Mouse (Mus musculus) naive thymus-derived CD4-positive, alpha-beta T cell, adult 2 months (primary cell): Measurements from ENCODE around the gene Tmem256.

ENCODE experiments used
- DNase-seq: peaks from one replicate; pipeline ENCODE4 v3.0.0-alpha.2; 2011; ENCODE audit warnings: low read depth

Tmem256 gene

DNA sequence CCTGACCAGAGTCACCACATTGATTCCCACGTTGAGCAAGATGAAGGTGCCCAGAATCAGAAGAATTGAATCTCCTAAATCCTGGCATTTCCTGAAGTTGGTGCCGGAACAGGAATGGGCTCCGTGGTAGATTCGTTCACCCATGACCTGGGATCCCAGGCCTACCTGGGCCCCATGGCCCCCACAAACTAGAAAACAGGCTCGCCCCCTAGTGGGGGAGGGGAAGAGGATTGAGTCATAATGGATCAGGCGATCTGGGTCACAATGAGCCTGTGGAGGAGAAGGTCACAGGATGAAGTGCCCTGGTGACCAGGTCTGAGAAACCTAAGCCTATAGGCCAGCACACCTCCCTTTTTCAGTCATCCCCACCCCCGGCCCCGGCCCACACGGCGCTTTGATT lies 23.2 kb upstream of the Tmem256 start, which contains the start of gene Gm39566:
Gene Gm39566 (minus strand): TSS at position 144 of the 400 bp plus-strand sequence.
- no peak for DNase-seq

DNA sequence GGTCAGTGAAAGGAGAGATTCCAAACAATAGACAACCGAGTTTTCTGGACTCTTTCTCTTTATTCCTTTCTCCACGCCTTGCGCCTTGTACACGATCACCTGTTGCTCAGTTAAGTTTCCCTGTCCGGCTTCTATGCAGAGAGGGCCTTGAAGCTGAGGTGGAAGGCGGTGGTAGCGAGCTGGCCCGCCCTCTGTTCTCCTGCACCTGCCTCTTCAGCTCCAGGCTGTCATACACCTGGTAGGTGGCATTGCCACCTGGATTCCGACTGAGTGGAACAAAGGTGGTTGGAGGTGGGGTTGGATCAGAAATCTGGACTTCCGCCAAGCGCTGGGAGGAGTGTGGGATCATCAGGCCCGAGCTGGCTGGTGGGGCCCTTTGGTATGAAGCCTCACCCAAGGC lies 21.8 kb upstream of the Tmem256 start:
- no peak for DNase-seq

DNA sequence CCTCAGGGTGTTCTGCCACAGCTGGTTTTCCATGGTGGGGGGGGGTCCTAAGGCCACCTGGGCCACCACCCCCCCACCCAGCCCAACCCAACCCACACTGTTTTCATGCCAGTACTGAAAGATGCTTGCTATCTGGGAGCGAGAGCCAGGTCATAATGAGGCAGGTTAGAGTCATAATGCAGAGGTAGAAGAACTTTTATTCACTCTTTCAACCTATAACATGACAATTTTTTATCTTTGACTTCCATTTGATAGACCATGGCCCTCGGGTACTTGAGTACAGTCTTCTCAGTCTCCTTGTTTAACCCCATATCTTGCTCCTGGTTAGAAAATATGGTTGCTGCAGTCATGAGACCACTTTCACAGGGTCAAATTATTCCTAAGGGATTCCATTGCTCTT lies 19.9 kb upstream of the Tmem256 start, which contains the start of gene Spem2:
Gene Spem2 (minus strand): TSS at position 101 of the 400 bp plus-strand sequence.
- DNase-seq: no peak

DNA sequence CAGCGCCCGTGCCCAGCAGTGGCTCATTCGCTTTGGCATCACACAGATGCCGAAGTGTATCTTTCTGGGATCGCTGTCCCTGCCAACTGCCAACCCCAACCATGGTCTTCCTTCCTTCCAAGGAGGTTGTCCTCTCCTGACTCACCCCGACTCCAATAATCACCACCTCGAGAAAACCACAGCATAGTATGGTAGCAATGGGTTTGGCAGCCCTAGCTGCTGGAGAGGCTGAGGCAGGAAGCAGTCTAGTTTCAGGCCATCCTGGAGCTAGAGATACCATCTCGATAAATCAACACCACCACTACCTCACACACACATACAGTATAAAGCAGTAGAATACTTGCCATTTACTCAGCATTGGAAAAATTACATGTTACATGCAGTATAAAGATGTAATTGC lies 19.4 kb upstream of the Tmem256 start:
- DNase-seq: no peak

DNA sequence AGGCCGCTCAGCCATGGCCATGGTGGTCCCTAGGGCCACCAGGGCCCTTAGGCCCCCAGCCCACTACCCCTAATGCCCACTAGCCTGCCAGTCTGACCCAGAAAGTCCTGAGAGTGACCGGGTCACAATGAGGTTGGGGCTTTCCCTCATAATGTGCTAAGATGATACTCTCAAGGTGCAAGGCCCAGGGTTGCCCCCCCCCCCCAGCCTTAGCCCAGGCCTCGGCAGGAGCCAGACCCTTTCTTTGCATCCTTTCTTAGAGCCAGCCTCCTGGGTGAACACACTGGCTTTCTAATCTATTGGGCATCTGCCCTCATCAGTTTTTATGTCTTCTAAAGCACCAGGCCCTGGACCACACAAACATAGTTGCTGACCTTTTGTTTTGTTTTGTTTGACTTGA lies 16.2 kb upstream of the Tmem256 start, which contains the start of gene Spem1:
Gene Spem1 (minus strand): TSS at position 101 of the 400 bp plus-strand sequence.
- DNase-seq: no peak

DNA sequence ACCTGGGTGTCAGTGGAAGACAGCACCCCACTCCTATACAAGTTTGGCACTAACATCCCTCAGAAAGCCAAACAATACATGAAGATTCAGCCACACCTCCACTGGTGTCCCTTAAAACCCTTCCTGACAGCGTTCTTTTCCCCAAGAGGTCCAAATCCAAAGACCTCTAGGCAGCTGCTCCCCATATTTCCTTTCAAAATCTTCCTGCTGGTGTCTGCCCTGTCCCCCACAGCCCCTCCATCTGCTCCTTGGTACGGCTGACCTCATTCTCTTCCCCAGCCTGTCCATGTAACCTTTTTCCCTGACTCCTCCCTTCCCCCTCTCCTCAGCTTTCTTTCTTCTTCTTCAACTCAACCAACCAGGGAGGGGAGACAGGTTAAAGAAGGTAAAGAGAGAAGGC lies 14.9 kb upstream of the Tmem256 start:
- DNase-seq: no peak

DNA sequence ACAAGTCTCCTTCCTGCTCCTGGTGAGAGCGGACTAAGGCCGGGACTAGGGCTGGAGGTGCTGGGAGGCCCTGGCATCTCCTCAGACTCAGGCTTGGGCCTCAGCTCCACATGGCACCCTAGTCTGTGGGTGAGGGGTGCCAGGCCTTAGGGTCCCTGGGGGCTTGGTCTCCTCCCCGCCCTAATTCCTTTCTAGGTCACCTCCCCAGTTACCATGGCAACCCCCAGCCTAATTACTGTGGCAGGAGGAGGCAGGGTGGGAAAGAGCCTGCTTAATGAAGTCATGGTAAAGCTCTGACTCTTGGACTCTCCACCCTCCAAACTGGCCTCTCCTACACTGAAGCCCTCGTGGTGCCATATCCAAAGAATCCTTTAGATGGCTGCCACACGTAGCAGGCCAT lies 9.5 kb upstream of the Tmem256 start:
- DNase-seq: no peak

DNA sequence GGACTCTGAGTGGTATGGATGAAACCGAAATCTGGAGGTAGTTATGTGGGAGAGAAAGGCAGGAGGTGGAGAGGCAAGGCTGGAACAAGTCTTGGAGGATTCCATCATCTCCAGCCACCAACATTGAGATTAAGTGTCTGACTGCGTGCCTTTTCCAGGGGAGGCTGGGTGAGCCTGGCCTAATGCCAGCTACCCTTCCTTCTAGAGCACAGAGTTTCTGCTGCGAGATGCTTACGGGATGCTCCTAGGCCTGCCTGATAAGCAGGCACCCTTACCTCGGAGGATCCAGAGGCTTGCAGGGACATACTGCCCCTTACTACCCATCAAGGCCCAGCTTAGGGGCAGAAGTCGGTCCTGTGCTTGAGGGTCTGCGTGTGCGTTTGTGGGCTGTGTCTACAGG lies 4.8 kb upstream of the Tmem256 start:
- no peak for DNase-seq

DNA sequence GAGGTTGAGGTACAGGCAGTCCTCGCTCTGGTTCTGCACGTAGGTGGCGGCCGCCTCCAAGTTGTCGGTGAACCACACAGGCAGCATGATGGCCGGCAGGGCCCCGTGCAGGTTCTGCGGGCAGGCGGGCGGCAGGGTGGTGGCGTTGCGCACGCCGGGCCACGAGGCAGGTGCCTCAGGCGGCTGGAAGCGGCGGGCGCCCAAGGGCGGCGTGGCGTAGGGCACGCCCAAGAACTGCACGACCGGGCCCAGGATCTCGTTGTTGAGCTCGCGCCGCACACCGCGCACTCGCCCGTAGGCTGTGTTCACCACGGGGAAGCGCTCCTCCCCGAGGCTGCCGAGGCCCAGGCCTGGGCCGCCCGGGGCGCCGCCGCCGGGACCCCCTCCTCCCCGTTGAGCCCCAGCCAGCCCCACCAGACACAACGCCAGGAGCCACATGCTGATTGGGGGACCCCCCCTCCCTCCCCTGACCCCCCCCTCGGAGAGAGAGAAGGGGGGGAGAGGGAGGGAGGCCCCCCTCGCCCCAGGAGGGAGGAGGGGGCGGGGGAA lies 4.2 kb upstream of the Tmem256 start:
- peak; percentile 75 for DNase-seq

DNA sequence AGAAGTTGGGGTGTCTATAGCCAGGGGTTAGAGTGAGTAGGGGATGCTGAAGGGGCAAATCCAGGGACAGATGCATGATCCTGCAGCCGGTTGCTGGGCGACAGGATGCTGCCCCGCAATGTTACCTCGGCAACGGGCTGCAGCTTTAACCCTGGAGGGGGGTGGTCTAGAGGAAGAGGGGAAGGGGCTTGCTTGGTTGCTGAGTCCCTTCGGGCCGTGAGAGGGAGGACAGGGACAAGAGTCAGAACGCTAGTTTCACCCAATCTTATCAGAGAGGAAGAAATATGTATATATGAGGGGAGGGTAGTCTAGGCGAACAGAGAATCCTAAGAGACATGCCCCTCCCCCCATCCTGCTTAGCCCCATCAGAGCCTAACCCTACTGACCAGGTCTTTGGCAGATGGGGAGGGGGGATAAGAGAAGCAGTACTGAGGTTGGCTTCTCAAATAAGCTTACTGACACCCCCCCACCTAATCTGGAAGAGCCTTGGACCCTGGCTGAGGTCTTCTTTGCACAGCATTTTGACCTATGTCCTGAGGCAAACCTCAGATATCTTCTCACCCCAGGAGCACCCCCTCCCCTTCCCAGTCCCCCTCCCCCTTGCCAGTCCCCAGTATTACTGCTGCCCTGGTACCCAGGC lies 2.9 kb upstream of the Tmem256 start:
- DNase-seq: no peak

DNA sequence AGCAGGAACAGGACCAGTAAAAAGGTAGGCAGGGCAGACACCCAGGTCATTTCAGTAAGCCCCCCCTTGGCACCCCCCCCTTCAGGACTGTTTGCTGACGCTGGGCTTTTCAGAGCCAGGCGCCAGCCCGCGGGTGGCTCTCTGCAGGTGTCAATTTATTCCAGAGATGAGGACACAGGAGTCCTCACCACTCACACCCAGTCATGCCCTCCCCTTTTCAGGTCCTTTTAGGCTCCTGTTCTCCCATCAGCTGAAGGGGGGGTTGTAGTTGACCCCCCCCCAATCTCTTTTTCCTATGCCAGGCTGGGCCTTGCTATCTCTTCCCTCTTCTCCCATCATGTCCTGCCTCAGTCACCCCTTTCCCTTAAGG lies 2.4 kb upstream of the Tmem256 start:
- DNase-seq: no peak

DNA sequence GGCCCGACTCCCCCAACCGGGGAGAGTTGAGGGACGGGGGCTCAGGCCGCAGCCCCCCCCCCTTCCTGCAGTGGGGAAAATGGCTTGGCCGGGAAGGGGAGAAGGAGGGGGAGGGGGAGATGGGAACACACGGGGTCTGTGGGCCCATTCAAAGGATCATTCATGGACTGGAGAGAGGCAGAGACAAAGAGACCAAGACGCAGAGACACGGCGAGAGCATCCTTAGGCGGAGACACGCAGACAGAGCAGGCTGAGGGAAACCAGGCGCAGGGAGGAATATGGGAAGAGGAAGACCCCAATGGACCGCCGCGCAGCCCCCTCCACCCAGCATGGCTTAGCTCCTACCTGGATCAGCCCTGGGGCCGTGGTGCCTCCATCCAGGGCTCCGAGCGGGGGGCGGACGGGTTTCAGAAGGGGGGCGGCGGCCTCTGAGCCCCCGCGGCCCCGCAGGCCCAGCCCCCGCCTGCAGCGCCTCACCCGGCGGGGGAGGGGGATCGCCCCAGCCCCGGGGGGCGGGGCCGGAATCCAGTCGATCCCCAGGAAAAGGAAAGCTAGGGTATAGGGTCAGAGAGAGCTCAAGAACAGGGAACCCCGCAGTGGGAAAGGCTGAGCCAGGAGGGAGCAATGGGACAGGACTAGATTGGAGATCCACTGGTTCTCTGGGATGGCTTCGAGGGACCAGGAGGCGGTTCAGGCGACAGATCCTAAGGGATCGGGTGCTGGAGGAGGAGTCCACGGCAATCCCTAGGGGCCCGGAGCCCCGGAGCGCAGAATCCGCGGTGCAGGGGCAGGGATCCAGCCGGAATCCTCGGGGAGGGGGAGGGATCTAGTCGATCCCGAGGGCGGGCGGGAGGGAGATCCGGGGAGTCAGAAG lies 1.4 kb upstream of the Tmem256 start:
- DNase-seq: peak; percentile 42

DNA sequence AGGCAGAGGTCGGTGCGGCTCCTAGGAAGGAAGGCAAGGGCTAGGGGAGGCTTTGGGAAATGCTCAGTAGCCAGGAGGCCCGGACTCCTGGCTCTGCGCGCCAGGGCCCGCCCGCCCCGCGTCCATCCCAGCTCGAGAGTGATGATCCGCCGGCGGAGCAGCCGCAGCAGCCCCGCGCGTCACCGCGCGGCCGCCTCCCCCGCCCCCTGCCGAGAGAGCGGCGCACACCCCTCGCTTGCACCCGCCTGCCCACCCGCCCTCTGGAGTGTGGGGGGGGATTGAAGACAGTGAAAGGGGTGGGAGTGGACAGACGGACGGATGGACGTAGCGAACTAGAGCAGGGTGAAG lies 736 bp upstream of the Tmem256 start, which contains the start of gene Nlgn2:
Gene Nlgn2 (minus strand): TSS at position 181 of the 348 bp plus-strand sequence.
- DNase-seq: no peak

DNA sequence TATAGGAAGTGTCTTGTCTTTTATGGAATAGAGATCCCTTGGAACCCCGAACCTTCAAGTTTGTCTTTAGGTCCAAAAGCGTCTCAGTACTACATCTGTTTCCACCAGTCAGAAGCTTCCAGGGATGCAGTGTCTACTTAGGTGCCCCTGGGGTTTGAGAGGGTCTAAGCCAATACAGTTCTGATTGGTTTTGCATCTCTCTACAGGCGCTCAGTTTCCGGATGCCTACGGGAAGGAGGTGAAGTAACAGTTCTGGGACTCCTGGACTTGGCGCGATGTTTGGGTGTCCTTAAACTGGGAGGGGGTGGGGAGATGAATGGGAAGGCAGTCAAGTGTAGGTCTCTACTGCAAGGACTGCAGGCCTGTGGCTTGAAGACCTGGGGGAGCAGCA lies 395 bp downstream of the Tmem256 start:
- no peak for DNase-seq

DNA sequence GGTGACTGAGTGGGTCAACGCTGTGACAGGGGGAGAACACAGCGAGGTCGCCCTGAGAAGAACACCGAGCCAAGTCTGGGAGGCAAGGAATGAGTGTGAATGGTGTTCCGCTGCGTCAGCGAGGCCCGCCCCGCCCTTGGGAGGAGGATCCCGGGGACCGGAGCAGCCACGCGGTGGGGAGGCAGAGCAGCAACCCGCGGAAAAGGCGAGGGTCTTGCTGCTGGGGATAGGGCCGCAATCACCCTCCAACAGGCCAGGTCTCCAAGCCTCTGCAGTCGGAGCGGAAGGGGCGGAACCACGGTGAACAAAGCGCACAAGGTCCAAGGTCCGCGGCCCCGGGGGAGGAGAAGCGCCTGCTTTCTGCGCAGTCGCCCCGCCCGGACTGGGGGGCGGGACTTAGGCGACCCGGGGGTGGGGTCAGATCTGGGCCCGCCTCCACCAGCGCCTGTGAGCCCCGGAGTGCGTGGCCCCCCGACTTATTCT lies 7.9 kb downstream of the Tmem256 start, which contains the start of gene Plscr3:
Gene Plscr3 (plus strand): TSS at position 179 of the 483 bp plus-strand sequence.
- peak; percentile 88 for DNase-seq

DNA sequence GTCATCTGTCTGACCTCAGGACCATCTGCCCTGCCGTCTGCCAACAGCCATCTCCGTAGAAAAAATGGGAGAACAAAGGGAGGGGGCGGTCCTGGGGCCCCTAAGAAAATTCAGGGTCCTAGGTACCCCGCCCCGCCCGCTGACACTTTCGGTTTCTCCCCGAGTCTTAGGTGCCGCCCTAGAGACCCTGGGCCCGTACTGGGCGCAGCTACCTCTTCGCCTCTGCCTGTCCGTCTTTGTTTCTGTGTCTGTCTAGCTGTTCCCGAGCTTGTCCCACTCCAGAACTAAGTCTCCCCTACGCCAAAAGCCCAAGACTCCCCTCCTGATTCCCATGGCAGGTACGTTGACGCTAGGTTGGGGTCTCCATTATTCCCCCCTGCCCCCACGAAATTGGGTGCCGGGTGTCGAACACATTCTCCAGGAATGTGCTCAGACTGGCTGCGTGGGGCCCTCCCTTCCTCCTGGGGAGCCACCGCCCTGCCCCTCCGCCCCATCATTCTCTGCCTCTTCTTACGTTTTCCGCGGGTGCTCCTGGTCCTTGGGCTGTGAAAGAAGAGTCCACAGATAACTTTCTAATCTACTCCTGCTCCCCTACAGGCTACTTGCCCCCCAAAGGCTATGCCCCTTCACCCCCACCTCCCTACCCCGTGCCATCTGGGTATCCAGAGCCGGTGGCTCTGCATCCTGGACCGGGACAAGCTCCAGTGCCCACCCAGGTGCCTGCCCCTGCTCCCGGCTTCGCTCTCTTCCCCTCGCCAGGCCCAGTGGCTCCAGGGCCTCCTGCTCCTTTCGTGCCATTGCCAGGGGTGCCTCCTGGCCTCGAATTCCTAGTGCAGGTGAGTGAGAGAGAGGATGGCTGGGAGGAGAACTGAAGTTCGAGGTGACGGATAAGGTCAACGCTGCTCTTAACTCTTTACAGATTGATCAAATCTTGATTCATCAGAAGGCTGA lies 8.7 kb downstream of the Tmem256 start:
- DNase-seq: no peak

DNA sequence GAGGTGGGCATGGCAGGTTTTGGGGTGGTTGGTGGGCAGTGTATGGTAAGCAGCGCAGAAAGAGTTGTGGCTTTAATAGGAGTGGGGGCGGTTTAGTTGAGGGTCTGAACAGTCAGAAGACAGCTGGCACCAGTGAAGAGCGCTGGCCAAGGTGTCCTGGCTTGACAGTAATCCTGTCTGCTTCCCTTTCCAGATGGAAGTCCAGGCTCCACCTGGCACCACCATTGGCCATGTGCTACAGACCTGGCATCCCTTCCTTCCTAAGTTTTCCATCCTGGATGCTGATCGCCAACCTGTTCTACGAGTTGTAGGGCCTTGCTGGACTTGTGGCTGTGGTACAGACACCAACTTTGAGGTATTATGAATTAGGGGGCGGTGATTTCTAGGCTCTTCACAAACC lies 9.7 kb downstream of the Tmem256 start:
- DNase-seq: no peak

DNA sequence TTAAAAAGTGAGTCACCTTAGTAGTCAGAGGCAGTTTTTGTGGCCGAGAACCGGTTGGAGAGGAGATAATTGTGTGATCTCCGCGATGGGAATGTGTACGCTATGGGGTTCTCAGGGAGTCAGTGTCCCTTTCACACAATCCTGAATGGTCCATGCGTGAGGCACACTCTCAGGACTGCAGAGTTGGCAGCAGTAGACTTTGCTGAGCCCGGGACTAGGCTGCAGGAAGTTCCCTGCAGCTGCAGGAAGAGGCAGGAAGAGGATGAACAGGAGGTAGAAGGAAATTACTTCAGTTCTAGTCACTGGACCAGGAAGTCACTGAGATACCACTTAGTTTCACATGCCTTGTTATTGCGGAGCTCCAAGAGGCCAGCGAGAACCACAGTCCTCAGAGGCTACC lies 10.8 kb downstream of the Tmem256 start:
- DNase-seq: no peak

DNA sequence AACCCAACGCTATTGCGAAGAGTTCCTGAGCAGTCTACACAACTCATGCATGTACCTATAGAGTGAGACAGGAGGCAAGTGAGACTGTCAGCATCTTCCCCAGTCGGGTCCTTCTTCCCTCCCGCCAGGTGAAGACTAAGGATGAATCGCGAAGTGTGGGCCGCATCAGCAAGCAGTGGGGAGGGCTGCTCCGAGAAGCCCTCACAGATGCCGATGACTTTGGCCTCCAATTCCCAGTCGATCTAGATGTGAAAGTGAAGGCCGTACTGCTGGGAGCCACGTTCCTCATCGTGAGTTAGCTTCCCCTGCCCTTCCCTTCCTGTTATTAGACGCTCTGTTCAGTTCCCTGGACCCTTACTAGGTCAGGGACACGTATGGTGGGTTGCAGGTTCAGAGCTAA lies 11.6 kb downstream of the Tmem256 start:
- DNase-seq: no peak

DNA sequence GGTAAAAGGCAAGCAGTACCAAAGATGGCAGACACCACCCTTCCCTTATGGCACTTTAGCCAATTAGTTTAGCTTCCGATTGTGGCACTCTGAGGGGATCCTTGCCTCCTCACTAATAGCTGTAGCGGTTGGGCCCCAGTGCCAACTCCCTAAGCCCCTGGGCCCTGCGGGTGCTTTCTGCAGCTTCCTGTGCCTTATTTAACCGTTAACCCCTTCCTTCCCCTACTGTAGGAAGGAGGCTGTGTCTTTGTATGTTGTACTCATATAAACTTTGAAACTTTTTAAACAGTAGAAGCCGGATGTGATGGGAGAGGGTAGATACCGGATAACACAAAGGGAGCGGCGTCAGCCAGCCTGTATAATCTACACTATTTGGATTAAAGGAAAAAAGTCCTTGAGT lies 12.4 kb downstream of the Tmem256 start:
- DNase-seq: peak; percentile 51

DNA sequence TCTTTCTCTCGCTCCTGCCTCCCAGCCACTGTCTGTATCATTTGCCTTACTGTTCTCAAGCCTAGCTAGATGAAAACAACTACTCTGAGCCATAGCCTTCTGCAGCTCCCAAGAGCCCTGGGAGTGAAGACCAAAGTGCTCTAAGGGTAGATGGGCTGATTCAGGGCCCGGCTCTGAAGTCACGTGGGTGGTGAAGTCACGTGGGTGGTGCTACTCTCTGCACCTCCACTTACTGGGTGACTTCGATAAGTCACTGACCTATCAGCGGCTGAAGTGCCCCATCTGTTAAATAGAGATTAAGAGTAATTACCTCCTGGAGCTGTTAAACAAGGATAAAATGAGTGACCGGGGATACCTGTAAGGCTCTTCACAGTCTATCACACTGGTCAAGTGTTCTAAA lies 15.7 kb downstream of the Tmem256 start:
- peak; percentile 43 for DNase-seq

DNA sequence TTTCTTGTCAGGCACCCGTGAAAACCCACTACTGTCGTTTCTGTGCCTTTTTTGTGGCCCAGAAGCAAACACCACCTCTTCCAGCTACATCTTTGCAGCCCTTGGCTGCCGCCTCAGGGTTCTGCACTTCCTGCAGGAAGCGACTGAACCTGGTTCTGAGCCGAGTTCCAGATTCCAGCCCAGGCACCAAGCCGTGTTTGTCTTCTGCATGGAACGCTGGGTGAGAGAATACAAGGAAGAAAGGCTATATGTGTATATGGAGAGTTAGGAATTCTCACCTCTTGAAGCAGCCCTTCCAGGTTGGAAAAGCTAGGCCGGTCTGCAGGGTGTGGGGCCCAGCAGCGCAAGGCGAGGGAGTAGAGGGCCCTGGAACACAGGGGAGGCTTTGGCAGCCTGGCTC lies 16.4 kb downstream of the Tmem256 start:
- DNase-seq: peak; percentile 42
